Mouse (Mus musculus): ENCODE results near the gene Gm42417.

GRCm38 (mm10) chr1:36539186-36539585 lies at the start of gene Gm42417:
- TF ChIP-seq CTCF (IDR thresholded peaks at IDR 0.05; ENCODE audit: borderline replicate concordance, control insufficient read depth, extremely low read depth, insufficient read depth, low read length, poor library complexity) (no peak), POLR2A (IDR thresholded peaks at IDR 0.05; ENCODE audit: control insufficient read depth, extremely low read depth, insufficient read depth, low read length, poor library complexity) (no peak)
